Mouse (Mus musculus): ENCODE measurements around the gene Irf9. TPM values are rescaled to one million over a fixed set of nuclear protein-coding genes. Genes with fewer than 3 reads are reported as not detected.
A peak's percentile ranks its signal among the peaks of the same experiment; 100 is the strongest.

Irf9 gene
- polyA plus RNA-seq, 1 experiment from 2014 or later: 57.2 TPM

DNA sequence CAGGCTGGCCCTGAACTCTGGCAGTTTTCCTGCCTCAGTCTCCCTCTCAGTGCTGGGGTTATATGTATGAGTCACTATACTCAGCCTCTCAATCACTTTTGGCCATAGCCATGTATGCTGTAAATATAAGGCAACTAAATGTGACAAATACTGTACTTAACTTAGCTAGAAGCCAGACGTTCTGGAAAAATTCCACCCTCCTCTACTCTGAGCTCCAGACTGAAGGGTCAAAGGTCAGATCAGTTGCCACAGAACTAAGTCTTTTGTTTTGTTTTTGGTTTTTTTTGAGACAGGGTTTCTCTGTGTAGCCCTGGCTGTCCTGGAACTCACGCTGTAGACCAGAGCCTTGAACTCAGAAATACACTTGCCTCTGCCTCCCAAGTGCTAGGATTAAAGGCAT, 12.5 kb downstream of the Irf9 start:
- Histone ChIP-seq H3K27ac (no peak overlapping the region), H3K79me2 (ENCODE audit: inconsistent target) (no peaks in the 10 kb centered on the region), H3K4me3 (ENCODE audit: inconsistent target) (no peak overlapping the region), H3K36me3 (ENCODE audit: inconsistent target) (no peaks in the 10 kb centered on the region)
- 86% methylated on average over 2 of the region's 2 CpGs for WGBS (ENCODE audit: missing documents)

DNA sequence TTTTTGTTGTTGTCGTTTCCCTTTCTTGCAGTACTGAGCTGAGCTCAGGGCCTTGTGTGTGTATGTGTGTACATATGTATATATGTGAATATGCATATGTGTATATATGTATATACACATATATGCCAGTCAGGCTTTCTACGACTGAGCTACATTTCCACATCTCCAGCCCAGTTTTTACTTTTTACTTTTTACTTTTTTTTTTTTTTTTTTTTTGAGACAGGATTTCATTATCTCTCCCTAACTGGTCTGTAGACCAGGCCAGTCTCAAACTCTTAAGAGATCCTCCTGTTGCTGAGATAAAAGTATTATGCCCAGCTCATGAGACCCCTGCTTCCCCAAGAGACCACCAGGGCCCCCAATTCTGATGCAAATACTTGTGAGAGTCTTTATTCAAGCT, 13.5 kb downstream of the Irf9 start:
- no peaks in the 10 kb centered on the region for H3K36me3 ChIP-seq (ENCODE audit: inconsistent target)
- H3K27ac ChIP-seq: no peak overlapping the region
- no peaks in the 10 kb centered on the region for H3K79me2 ChIP-seq (ENCODE audit: inconsistent target)
- no peak overlapping the region for H3K4me3 ChIP-seq (ENCODE audit: inconsistent target)
- 93% methylated on average over 2 of the region's 2 CpGs for WGBS (ENCODE audit: missing documents)

DNA sequence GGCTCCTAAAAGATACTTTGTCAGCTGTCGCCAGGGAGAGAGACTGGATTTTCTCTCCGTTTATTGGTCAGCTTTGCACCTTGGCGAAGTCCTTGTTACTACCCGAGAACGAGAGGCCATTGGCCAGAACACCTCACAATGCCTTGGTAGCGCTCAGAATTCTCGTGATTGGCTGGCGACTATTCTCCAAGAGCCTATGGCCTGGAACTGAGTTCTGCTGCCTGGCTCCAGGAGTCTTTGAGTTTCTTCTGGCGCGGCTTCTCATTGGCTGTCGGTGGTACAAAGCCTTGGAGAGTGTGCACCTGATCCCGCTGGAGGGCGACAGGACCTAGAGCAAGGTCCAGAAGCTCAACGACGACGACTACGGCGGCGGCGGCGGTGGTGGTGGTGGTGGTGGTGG, 14.5 kb downstream of the Irf9 start, which contains the start of gene Rec8:
TSS of gene Rec8 (plus strand) at position 216 of the 400 bp plus-strand sequence.
- Histone ChIP-seq H3K4me3 (ENCODE audit: inconsistent target) (no peak within 1 kb of the TSS), H3K79me2 (ENCODE audit: inconsistent target) (no peaks in the 10 kb centered on the region), H3K27ac (no peak within 1 kb of the TSS), H3K36me3 (ENCODE audit: inconsistent target) (no peaks in the 10 kb centered on the region)
- 48% methylated on average over 14 of the region's 21 CpGs for WGBS (ENCODE audit: missing documents)

DNA sequence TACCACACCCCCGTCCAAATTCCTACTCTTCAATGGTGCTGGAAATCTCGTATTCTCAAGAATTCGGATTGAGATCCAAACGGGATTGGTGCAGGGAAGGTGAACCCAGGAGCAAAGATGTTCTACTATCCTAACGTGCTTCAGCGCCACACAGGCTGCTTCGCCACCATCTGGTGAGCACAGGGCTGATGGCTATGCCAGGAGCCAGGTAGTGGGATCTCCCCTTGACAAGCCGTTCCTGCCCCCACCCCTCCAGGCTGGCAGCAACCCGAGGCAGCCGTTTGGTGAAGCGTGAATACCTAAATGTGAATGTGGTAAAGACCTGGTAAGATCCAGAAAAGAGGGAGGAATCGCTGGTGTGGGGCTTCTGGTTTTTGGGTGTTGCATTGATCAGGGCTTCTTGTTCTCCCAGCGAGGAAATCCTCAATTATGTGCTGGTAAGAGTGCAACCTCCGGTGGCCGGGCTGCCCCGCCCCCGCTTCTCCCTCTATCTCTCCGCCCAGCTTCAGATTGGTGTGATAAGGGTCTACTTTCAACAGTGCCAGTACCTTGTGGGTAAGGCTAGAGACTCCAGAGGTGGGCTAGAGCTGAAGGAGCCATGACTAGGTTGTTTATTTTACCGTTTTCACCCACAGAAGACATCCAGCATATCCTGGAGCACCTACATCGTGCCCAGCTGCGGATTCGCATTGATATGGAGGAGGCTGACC, 15.3 kb downstream of the Irf9 start:
- no peak overlapping the region for H3K4me3 ChIP-seq (ENCODE audit: inconsistent target)

DNA sequence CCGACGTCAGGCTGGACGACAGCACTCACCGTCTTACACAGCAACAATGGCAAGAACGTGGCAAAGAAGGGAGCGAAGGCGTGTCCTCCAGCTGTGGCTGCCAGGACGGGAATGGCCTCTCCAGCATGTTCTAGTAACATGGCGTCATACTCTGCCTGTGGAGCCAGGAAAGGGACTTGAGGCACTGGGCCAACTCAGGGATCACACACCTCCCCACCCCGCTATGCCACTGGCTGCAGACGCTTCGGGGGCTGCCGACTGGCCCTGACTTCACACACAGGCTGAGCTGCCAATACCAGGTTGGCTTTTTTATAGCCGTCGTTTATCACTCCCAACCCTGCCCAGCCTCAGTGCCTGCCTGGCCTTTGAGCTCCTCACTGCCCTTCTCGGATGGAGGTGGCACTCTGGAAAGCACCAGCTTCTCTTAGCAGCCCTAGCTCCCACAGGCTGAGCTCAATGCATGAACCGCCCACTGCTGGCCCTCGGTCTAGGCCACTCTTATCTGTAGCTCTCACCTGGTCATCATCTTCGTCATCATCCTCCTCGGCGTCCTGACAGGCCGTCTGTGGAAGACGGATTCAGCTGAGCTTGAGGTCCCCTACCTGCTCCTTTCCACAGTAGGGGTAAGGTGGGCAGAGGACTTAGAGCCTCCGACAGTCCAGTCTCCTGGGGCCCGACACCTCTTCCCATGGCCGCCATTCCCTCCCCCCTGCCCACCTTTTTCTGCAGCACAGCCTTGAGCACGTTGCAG, 24.9 kb downstream of the Irf9 start:
- H3K27ac ChIP-seq: no peak overlapping the region
- 96% methylated on average over 27 of the region's 27 CpGs for WGBS (ENCODE audit: missing documents)
- peaks cover 61% of the 10 kb centered on the region; the same call in 1 of the 2 replicates for H3K36me3 ChIP-seq (ENCODE audit: inconsistent target)
- H3K4me3 ChIP-seq (ENCODE audit: inconsistent target): no peak overlapping the region
- H3K79me2 ChIP-seq (ENCODE audit: inconsistent target): no peaks in the 10 kb centered on the region

More for the DNA sequence above, 15.3 kb downstream of the Irf9 start:
- Histone ChIP-seq H3K27ac (no peak overlapping the region), H3K79me2 (ENCODE audit: inconsistent target) (no peaks in the 10 kb centered on the region), H3K36me3 (ENCODE audit: inconsistent target) (no peaks in the 10 kb centered on the region)
- WGBS (ENCODE audit: missing documents): 15% methylated on average over 21 of the region's 22 CpGs

DNA sequence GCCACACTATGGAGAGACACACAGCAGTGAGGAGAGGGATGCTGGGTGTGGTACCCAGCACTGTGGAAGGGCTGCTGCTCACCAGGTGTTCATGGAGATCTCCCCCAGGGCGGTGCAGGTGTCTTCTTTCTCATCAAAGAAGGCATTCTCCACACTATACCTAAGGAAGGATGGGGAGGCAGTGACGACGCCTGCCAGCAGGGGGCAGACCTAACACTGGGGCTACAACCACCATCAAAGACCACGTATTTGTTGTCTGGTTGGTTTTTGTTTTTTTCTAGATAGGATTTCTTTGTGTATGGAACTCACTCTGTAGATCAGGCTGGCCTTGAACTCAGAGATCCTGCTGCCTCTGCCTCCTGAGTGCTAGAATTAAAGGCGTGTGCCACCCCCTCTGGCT, 25.9 kb downstream of the Irf9 start:
- WGBS (ENCODE audit: missing documents): 62% methylated on average over 4 of the region's 5 CpGs
- Histone ChIP-seq H3K27ac (no peak overlapping the region), H3K4me3 (ENCODE audit: inconsistent target) (no peak overlapping the region), H3K36me3 (ENCODE audit: inconsistent target) (peaks cover 67% of the 10 kb centered on the region; the same call in 1 of the 2 replicates), H3K79me2 (ENCODE audit: inconsistent target) (no peaks in the 10 kb centered on the region)

DNA sequence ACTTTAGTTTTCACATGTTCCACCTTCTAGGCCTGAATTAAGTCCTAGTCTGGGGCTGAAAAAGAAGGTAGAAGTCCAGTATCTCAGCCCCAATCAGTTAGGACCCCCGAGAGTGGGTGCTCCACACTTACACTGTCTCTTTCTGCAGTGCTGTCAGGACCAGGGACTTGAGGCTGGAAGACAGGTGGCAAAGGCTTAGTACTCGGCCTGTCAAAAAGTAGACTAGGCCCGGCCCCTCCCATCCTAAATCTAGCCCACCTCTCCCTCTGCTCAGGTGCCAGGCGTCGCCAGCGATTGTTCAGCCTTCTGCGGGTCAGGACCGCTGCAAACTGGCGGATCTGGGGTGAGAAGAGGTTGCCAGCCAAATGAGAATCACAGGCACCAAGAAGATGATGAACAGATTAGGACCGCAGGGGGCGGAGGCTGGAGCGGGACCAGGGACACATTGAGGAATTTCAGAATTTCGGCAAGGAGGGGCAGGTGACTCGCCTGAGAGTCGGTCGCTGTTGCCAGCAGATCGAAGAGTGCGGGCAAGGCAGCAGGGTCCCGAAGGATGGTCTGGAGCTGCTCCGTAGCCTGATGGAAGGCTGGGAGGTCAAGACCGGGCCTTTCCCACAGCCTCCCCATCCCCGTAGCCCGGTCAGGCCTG, 31.6 kb downstream of the Irf9 start:
- peaks cover 60% of the 10 kb centered on the region for H3K36me3 ChIP-seq (ENCODE audit: inconsistent target)
- peaks cover 3% of the 10 kb centered on the region; the same call in 1 of the 2 replicates for H3K79me2 ChIP-seq (ENCODE audit: inconsistent target)
- peak overlapping the region; percentile 17; the same call in 1 of the 2 replicates for H3K27ac ChIP-seq
- WGBS (ENCODE audit: missing documents): 11% methylated on average over 22 of the region's 23 CpGs
- peak overlapping the region; percentile 65 for H3K4me3 ChIP-seq (ENCODE audit: inconsistent target)

DNA sequence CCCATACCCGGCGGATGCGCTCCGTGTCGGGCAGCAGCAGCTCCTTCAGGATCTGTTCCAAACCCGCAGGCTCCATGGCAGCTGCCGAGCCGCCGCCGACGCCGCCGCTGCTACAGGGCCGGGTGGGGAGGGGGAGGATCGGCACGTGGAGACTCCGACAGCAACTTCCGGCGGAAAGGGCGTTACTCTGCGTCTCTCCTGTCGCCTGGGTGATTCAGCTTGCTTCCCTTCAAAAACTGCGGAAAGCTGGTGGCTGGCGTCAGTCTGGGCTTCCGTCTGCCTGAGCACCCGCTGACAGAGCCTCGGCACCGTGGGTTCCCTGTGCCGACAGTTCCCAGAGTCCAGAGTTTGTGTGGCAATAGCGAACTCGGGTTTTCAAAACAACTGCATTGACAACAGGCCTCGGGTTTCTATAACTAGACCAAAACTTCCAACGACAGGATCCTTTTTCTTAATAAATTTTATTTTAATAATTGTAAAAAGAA, 32.2 kb downstream of the Irf9 start, which contains the start of gene Ipo4:
TSS of gene Ipo4 (minus strand) at position 435 of the 485 bp plus-strand sequence.
- Histone ChIP-seq H3K79me2 (ENCODE audit: inconsistent target) (peaks cover 9% of the 10 kb centered on the region; the same call in 1 of the 2 replicates), H3K27ac (peak within 1 kb of the TSS; percentile 17), H3K36me3 (ENCODE audit: inconsistent target) (peaks cover 60% of the 10 kb centered on the region), H3K4me3 (ENCODE audit: inconsistent target) (peak within 1 kb of the TSS; percentile 65)
- WGBS (ENCODE audit: missing documents): 3% methylated on average over 26 of the region's 33 CpGs

DNA sequence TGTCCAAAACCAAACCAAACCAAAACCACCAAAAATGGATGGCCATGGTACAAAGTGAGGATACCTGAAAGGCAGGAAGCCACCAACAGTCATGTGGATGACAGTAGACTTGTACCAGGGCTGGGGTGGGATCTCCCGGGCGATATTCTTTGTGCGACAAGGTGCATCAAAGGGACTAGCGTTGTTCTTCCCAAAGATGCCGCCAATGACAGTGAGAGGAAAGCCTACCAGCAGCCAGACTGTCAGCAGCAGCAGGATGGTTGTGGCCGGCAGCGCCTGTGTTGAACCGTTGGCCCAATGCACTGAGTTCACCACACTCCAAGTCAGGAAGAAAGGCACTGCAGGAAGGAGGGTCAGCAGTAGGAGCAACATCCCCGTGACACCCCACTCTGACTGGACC, 34.4 kb downstream of the Irf9 start, which contains the start of gene Gm49378:
TSS of gene Gm49378 (minus strand) at position 101 of the 400 bp plus-strand sequence.
- peaks cover 31% of the 10 kb centered on the region for H3K79me2 ChIP-seq (ENCODE audit: inconsistent target)
- H3K4me3 ChIP-seq (ENCODE audit: inconsistent target): no peak within 1 kb of the TSS
- peaks cover 47% of the 10 kb centered on the region for H3K36me3 ChIP-seq (ENCODE audit: inconsistent target)
- no peak within 1 kb of the TSS for H3K27ac ChIP-seq
- WGBS (ENCODE audit: missing documents): 97% methylated on average over 9 of the region's 9 CpGs

DNA sequence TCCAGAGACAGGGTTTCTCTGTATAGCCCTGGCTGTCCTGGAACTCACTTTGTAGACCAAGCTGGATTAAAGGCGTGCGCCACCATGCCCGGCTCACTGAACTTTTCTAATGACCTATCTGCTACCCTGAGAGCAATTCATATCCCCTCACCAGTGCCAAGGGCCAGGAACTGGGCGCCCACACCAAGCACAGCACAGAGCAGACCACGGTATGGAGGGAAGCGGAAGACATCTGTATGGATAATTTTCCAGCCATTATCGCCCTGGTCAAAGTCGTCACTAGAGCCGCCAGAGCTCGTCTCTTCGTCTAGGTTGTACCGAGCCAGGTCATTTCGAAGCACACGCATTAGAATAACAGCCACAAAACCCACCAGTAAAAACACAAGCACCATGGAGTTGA, 37.4 kb downstream of the Irf9 start:
- Histone ChIP-seq H3K4me3 (ENCODE audit: inconsistent target) (no peak overlapping the region), H3K27ac (no peak overlapping the region), H3K36me3 (ENCODE audit: inconsistent target) (peaks cover 37% of the 10 kb centered on the region), H3K79me2 (ENCODE audit: inconsistent target) (peaks cover 54% of the 10 kb centered on the region)
- 95% methylated on average over 14 of the region's 14 CpGs for WGBS (ENCODE audit: missing documents)

DNA sequence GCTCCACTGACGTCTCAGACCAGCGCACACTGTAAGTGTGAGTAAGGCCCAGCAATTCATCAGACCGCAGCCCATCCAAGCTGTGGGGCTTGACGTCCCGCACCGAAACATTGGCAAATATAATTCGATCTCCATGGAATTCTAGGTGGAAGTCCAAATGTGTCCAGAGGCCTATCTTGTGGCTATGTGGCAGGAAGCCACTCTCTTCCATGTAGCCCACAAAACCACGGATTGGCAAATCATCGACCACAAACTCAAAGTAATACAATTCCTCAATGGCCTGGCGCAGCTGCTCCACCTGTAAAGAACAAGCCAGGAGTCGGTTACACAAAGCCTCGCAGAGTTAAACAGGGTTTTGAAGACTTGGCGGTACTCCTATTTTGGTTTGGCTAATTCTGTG, 37.9 kb downstream of the Irf9 start:
- 70% methylated on average over 13 of the region's 13 CpGs for WGBS (ENCODE audit: missing documents)
- Histone ChIP-seq H3K36me3 (ENCODE audit: inconsistent target) (peaks cover 37% of the 10 kb centered on the region), H3K4me3 (ENCODE audit: inconsistent target) (no peak overlapping the region), H3K27ac (no peak overlapping the region), H3K79me2 (ENCODE audit: inconsistent target) (peaks cover 59% of the 10 kb centered on the region)

DNA sequence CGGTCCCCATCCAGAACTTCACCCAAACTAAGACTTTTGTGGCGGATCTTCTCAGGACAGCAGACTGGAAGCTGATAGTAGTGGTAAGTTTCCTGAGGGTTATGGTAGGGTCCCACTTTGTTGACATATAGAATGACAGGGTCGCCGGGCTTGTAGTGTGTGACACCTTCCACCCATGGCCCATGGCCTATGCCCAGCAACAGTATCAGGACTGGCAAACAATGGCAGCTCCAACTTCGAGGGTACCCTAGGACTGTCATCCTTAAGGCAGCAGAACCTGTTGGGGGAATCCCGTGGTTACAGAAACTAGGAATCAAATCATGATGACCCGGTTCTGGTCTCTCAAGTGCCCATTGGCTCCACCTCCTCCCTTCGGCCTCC, 39.3 kb downstream of the Irf9 start:
- peaks cover 63% of the 10 kb centered on the region for H3K79me2 ChIP-seq (ENCODE audit: inconsistent target)
- WGBS (ENCODE audit: missing documents): 27% methylated on average over 8 of the region's 8 CpGs
- H3K36me3 ChIP-seq (ENCODE audit: inconsistent target): peaks cover 35% of the 10 kb centered on the region
- H3K27ac ChIP-seq: peak overlapping the region; percentile 69
- H3K4me3 ChIP-seq (ENCODE audit: inconsistent target): peak overlapping the region; percentile 89

DNA sequence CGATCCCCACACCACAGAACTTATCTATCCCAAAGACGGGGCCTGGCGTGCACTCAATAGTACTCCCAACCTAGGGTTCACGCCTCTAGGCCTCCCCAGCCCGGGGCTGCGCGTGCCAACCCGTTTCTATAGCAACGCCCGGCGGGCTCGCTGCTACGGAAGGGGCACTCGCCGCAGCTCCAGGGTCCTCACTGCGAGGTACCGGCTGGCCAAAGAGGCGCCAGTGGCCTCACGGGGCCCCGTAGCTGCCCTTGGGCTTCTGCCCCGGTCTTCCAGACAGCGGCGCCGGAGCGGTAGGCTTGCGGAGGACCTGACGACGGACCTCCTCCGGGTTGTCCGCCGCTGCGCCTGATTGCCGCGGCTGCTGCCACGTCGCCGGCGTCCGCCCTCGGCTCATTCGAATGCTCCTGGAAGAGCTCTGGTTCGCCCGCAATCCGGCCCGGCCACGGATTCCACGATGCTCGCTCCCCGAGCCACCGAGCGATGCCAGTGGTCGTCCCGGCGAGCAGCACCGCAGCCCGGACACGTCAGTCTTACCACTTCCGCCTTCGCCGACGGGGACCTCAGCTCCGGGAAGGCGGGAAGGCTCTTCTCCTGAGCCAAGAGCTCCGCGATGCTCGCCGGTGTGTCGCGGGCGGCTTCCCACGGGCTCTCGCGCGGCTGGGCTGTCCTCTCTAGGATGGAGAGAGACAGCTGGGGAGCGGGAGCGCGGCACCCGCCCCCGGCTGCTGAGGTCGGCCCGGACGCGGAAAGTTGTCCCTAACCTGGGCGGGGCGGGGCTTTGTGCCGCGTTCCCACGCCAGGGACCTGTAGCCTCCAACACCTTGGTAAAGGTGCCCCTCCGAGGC, 39.9 kb downstream of the Irf9 start, which contains the start of gene Tm9sf1:
TSS of gene Tm9sf1 (minus strand) at position 747 of the 848 bp plus-strand sequence.
- Histone ChIP-seq H3K4me3 (ENCODE audit: inconsistent target) (peak within 1 kb of the TSS; percentile 89), H3K36me3 (ENCODE audit: inconsistent target) (peaks cover 28% of the 10 kb centered on the region), H3K79me2 (ENCODE audit: inconsistent target) (peaks cover 63% of the 10 kb centered on the region), H3K27ac (peak within 1 kb of the TSS; percentile 75)
- WGBS (ENCODE audit: missing documents): 0% methylated on average over 85 of the region's 89 CpGs
